In genomic region chr4:32238921-32239748, GRCm38 (mm10) we compare ENCODE assay signal across 8 mouse cellular contexts. TPM values are rescaled to one million over a fixed set of nuclear protein-coding genes. Genes with fewer than 3 reads are reported as not detected.
DNase-seq lines count a peak whose midpoint lies in the region; ATAC-seq and TF ChIP-seq lines count a peak whose summit lies in the region.

No protein-coding gene starts in this region.

- DNase-seq in ES-E14 (ENCODE audit: low read depth, low spot score) = no peak
- DNase-seq in cerebellum, adult 11 months = peak; percentile 60
- peak; percentile 65 for DNase-seq in forebrain, postnatal 0 days
- DNase-seq in heart, postnatal 4 days = peak; percentile 78
- peak; percentile 68 to 77 for DNase-seq in layer of hippocampus, postnatal 10 days (ENCODE audit: low spot score in 2 of 2)
- DNase-seq in lung, postnatal 36 days = peak; percentile 87
- peak; percentile 86 for DNase-seq in retina, postnatal 1 day
- peak; percentile 80 for DNase-seq in thymus, postnatal 4 days

- H3K9me3 ChIP-seq in ES-E14 (ENCODE audit: control insufficient read depth, insufficient read depth, low read depth, low read length) = no peaks in the 10 kb centered on the region
- no peaks in the 10 kb centered on the region for H3K9me3 ChIP-seq in forebrain, postnatal 0 days (ENCODE audit: low read length)

- no peak overlapping the region for H3K27ac ChIP-seq in ES-E14 (ENCODE audit: insufficient read depth, low read depth, low read length, poor library complexity, severe bottlenecking)
- H3K27ac ChIP-seq in forebrain, postnatal 0 days (ENCODE audit: low read depth, low read length) = peak overlapping the region; percentile 97

- peak overlapping the region; percentile 79 for H3K9ac ChIP-seq in ES-E14 (ENCODE audit: insufficient read depth, low read depth, low read length, poor library complexity, severe bottlenecking)
- H3K9ac ChIP-seq in forebrain, postnatal 0 days = peak overlapping the region; percentile 97

- no peak for TF ChIP-seq CTCF in forebrain, postnatal 0 days (IDR thresholded peaks at IDR 0.05; ENCODE audit: low read depth)

- peak; percentile 69 for ATAC-seq in forebrain, postnatal 0 days

- 3% methylated on average over 87 of the region's 100 CpGs for WGBS in forebrain, postnatal 0 days

- no peaks in the 10 kb centered on the region for H3K27me3 ChIP-seq in forebrain, postnatal 0 days (ENCODE audit: insufficient read depth, low read length)

- no peaks in the 10 kb centered on the region for H3K36me3 ChIP-seq in ES-E14 (ENCODE audit: control insufficient read depth, insufficient read depth, low read length, poor library complexity, severe bottlenecking)
- H3K36me3 ChIP-seq in forebrain, postnatal 0 days (ENCODE audit: insufficient read depth) = no peaks in the 10 kb centered on the region

- H3K4me1 ChIP-seq in ES-E14 (ENCODE audit: control insufficient read depth in 2 of 2, insufficient read depth in 2 of 2, low read length in 2 of 2, poor library complexity in 1 of 2) = peaks cover 1 to 2% of the 10 kb centered on the region in 2 experiments; a peak in 1 of 4 replicates
- peaks cover 20% of the 10 kb centered on the region for H3K4me1 ChIP-seq in forebrain, postnatal 0 days (ENCODE audit: insufficient read depth)

- in situ Hi-C loops in ES-E14 (cut with MboI; ENCODE audit: low sequenced_read_pairs in 2 of 2, unreplicated experiment in 2 of 2) = no loop called here

- H3K4me3 ChIP-seq in ES-E14 (ENCODE audit: insufficient read depth in 1 of 2, low read depth in 1 of 2, low read length in 2 of 2, poor library complexity in 1 of 2, severe bottlenecking in 1 of 2) = peak overlapping the region; percentile 77 to 84
- peak overlapping the region; percentile 98 for H3K4me3 ChIP-seq in forebrain, postnatal 0 days (ENCODE audit: low read depth, low read length)

- peak overlapping the region; percentile 77 for H3K4me2 ChIP-seq in forebrain, postnatal 0 days (ENCODE audit: low read depth)

TF ChIP-seq in ES-E14, 5 proteins besides CTCF, POLR2A, EP300 and RAD21:
- TF ChIP-seq CHD2 (IDR thresholded peaks at IDR 0.05; ENCODE audit: low read depth, low read length) (no peak), ZC3H11A (IDR thresholded peaks at IDR 0.05; ENCODE audit: borderline replicate concordance, low read depth, low read length) (no peak), ZNF384 (IDR thresholded peaks at IDR 0.05; ENCODE audit: low read depth, low read length) (no peak), MAFK (IDR thresholded peaks at IDR 0.05; ENCODE audit: insufficient read depth, low read depth, low read length) (no peak), HCFC1 (IDR thresholded peaks at IDR 0.05; ENCODE audit: borderline replicate concordance, insufficient read depth, low read length) (no peak)
TF ChIP-seq in ES-E14: peak in this region for 0.

RNA-seq across cellular contexts. Expression of gene Bach2, which starts 0.5 kb away (rescaled TPM):
- total RNA-seq in ES-E14 (2012; rRNA removed) = 3.1 and 3.3 TPM in 2 replicates
- 16.2 and 19.0 TPM in 2 replicates for total RNA-seq in forebrain, postnatal 0 days (2014; rRNA removed)
- 9.1 and 16.0 TPM in 2 replicates for polyA plus RNA-seq in forebrain, postnatal 0 days (2015; fragmentation: Nextera tagmentation; extraction: Ambion mirVana)
- total RNA-seq in heart, postnatal 4 days (2021) = 10 to 100 TPM; 23.9 to 24.5 TPM
- total RNA-seq in layer of hippocampus, postnatal 10 days (2021) = 10 to 100 TPM; 23.8 to 29.4 TPM
